Mouse (Mus musculus): ENCODE measurements around the gene Kcnh1.

The Kcnh1 gene

GRCm38 (mm10) chr1:192522376-192523178, 332.0 kb downstream of the Kcnh1 start:
- in situ Hi-C loops (cut with MboI): no loop called here

GRCm38 (mm10) chr1:192525711-192526350, 335.3 kb downstream of the Kcnh1 start:
- in situ Hi-C loops (cut with MboI): no loop called here

GRCm38 (mm10) chr1:192531490-192532146, 341.0 kb downstream of the Kcnh1 start:
- in situ Hi-C loops (cut with MboI): no loop called here

DNA sequence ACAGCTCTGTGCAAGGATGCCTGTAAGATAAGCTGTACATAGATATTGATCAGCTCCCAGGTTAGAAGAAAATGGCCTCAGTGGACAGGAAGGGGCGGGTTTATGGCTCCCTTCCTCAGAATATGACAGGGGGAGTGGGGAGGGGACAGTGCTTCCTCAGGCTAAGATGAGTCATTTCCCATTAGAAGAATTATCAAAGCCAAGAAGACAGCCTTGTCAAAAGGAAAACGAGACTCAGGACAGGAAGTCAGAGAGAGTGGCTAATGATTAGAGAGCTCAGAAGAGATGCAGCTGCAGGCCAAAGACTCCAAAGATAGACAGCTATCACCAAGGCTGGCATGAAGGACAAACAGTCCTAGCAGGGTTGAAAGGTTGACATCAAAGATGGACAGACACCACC, 341.6 kb downstream of the Kcnh1 start:
- in situ Hi-C loops (cut with MboI): no loop called here

GRCm38 (mm10) chr1:192533016-192533415, 342.4 kb downstream of the Kcnh1 start:
- in situ Hi-C loops (cut with MboI): no loop called here

DNA sequence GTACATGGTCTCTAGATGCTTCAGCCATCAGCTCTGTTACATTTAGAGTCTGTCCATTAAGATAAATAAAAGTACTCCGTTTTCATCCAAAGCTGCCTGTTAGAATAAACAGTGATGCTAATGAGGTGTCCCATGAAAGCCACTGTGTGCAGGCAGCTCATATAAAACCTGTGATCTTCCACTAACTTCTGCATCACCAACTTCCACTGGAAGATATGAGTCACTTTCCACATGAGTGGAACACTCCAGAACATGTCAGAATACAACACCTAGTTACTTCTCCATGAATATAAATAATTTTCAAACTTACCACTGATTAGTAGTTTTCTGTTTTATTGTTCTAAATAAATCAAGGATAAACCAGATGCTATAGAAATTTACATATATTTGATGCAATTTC, 345.9 kb downstream of the Kcnh1 start:
- in situ Hi-C loops (cut with MboI): no loop called here

- in situ Hi-C loops (cut with MboI): no loop called here
These were observed 346.6 kb downstream of the Kcnh1 start for GRCm38 (mm10) chr1:192537169-192537568.

- in situ Hi-C loops (cut with MboI): no loop called here
These were observed 351.5 kb downstream of the Kcnh1 start for GRCm38 (mm10) chr1:192542093-192542492.

DNA sequence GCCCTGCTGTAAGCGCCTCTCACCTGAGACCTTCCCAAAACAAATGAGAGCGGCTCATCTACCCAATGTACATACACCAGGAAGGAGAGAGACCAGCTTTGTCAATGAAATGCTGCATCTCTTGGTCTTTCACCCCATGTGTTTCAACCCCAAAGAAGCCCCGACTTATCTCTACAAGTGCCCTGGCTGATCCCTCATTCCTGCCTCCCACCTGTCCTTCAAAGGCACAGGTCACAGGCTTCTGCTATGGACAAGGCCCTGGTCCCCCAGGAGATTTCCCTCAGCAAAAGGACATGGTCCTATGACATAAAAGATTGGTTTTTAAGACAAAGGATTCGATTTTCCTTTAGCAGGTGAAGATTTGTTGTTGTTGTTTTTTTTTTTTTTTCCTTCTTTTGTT, 353.1 kb downstream of the Kcnh1 start:
- in situ Hi-C loops (cut with MboI): no loop called here

- in situ Hi-C loops (cut with MboI): no loop called here
These were observed 353.5 kb downstream of the Kcnh1 start for GRCm38 (mm10) chr1:192544091-192544490.

DNA sequence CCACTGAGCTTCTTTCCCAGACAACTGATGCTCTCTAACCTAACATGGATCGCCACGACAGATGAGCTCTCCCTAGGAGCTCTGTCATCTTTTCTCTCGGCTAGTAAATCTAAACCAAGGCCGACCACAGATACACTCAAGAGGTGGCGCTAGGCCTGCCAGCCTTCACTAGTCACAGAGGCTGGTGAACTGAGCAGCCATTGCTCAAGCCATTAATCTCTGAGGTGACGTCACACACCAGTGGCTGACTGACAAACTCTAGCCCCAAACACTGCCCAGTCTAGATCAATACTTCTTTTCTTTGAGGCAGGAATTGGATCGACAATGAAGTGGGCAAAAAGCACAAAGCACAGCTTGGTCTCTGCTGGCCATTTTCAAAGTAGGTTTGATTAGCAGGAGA, 354.3 kb downstream of the Kcnh1 start:
- in situ Hi-C loops (cut with MboI): no loop called here

- in situ Hi-C loops (cut with MboI): no loop called here
These were observed 356.3 kb downstream of the Kcnh1 start for GRCm38 (mm10) chr1:192546843-192547242.

- in situ Hi-C loops (cut with MboI): no loop called here
These were observed 360.0 kb downstream of the Kcnh1 start for GRCm38 (mm10) chr1:192550561-192550960.

DNA sequence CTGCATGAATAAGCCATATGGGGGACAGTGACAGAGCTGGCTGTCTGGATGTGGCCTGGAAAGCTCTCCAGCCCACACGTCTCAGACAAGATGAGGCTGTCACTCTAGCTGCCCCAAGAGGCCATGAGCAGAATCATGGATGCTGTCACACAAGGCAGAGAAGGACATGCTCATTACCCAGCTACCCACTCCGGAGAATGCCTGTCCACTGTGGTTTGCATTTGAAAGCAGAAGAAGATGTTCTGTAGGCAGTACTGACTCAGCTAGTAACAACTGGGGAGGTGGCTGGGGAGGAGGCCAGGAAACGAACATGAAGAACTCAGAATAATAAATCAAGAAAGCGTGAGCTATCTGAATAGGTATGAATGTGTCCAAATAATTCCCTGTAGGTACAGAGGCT, 364.9 kb downstream of the Kcnh1 start:
- in situ Hi-C loops (cut with MboI): no loop called here

- in situ Hi-C loops (cut with MboI): no loop called here
These were observed 367.5 kb downstream of the Kcnh1 start for GRCm38 (mm10) chr1:192557978-192558594.

GRCm38 (mm10) chr1:192559341-192559740, 368.8 kb downstream of the Kcnh1 start:
- in situ Hi-C loops (cut with MboI): no loop called here

Data from mature B cell (primary cell).